Mouse (Mus musculus) lung, adult 2 months (tissue): Measurements from ENCODE around the gene Arhgef2. TPM values are rescaled to one million over a fixed set of nuclear protein-coding genes. Genes with fewer than 3 reads are reported as not detected.
"Not testable (repeated sequence)": the region's sequence is repeated elsewhere in the genome, so short reads cannot be mapped to it uniquely, and the experiment has no call there.

Experiments
- DNase-seq: peaks from one replicate; pipeline ENCODE4 v3.0.0; 2022
- H3K4me1 ChIP-seq: fragments of 200-500 bp; 2 replicates; pipeline ENCODE4 v1.6.1; 2011; ENCODE audit warnings: low read length; ENCODE audit not compliant: control insufficient read depth, insufficient read depth
- H3K4me3 ChIP-seq: fragments of 200-500 bp; replicated peaks from 2 replicates; pipeline ENCODE3; 2011; ENCODE audit warnings: low read depth, mild to moderate bottlenecking, control low read depth, low read length; ENCODE audit errors: extremely low read depth
- CTCF ChIP-seq: fragments of 200-500 bp; IDR thresholded peaks from 2 replicates; pipeline ENCODE4 v1.5.1; 2011; ENCODE audit warnings: mild to moderate bottlenecking, low read length, control low read depth; ENCODE audit not compliant: insufficient read depth
- POLR2A ChIP-seq: fragments of 200-500 bp; IDR thresholded peaks from 2 replicates; pipeline ENCODE4 v1.6.1; 2011; ENCODE audit warnings: low read depth, mild to moderate bottlenecking, control low read depth, low read length, borderline replicate concordance; ENCODE audit errors: extremely low read depth
- WGBS: fragments of 180-500 bp; shearing (Covaris S2); methylation state at CpG from one replicate; pipeline ENCODE4 v1.1.7; 2018; 5-methylcytosine and 5-hydroxymethylcytosine counted together
- polyA plus RNA-seq: library from polyadenylated mRNA; depleted of rRNA; stranded (reverse); fragments of >200 nt; gene quantifications from 2 replicates; pipeline ENCODE4 v1.2.3, GENCODE M21; 2012

Gene Arhgef2
- polyA plus RNA-seq, 1 experiment, result 233 TPM

- TF ChIP-seq POLR2A, result no peak
- no peak for TF ChIP-seq CTCF
- no peak for DNase-seq
- no peaks in the 10 kb centered on the region for H3K4me1 ChIP-seq
- WGBS, result 80% methylated on average over 5 of the region's 5 CpGs
- H3K4me3 ChIP-seq, result no peak overlapping the region
Measured at GRCm38 (mm10) chr3:88569694-88570093, 36.1 kb upstream of the Arhgef2 start.

DNA sequence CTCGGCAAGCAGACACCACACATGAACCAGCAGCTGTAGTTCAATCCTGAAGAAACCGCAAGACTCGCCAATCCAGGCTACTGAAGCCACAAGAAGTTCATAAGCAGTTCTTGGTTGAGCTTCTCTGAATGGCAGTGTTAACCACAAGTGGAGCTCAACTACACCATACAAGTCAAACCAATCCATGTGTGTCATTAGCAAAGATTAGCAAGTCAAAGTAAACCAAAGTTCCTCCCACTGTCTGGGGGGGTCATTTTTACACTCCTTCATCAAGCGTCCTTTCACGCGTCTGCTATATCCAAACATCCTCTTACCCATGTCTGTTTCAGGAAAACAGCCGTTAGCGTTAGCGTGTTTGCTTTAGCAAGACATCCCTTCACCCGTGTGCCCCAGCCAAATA, 35.4 kb upstream of the Arhgef2 start:
- no peak overlapping the region for H3K4me3 ChIP-seq
- H3K4me1 ChIP-seq, result no peaks in the 10 kb centered on the region
- no peak for TF ChIP-seq POLR2A
- no peak for TF ChIP-seq CTCF
- 77% methylated on average over 10 of the region's 10 CpGs for WGBS
- DNase-seq, result no peak

DNA sequence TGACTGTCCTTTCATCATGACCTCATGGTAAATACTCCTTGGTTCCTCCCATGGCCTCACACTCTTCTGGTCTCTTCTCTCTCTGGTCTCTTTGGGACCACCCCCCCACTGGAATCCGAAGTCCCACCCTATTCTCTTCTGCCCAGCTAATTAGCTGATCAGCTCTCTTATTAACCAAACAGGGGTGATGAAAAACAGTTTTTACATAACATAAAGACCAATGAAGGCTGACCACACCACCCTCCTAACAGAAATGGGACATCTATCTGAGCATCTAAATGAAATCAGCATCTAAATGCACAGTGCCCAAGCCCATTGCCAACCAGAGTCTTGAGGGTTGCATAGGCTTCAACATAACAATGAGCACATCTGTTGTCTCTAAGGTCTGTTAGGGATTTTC, 33.9 kb upstream of the Arhgef2 start:
- TF ChIP-seq POLR2A (no peak), CTCF (no peak)
- no peak overlapping the region for H3K4me3 ChIP-seq
- WGBS, result 87% methylated on average over 1 of the region's 1 CpGs

DNA sequence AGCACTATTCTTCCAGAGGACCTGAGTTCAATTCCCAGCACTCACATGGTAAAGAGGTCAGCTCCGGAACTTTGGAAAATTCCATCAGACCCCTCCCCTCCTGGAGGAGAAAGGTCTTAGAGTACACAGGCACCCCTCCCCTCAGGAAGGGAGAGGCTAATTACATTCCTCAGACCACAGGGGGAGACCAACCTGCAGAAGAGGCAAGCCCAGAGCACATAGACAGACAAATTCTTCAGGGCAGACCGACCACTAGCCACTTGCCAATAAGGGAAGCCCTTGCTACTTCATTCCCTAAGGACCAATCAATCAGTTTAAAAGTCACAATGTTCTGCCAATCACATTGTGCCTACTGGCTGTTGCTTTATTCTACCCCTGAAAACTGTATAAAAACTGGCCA, 32.9 kb upstream of the Arhgef2 start:
- Histone ChIP-seq H3K4me3 (no peak overlapping the region), H3K4me1 (no peaks in the 10 kb centered on the region)
- TF ChIP-seq CTCF, result no peak
- TF ChIP-seq POLR2A, result no peak
- 67% methylated on average over 2 of the region's 2 CpGs for WGBS
- DNase-seq, result no peak

More for the DNA sequence above, 33.9 kb upstream of the Arhgef2 start:
- no peak for DNase-seq
- no peaks in the 10 kb centered on the region for H3K4me1 ChIP-seq

DNA sequence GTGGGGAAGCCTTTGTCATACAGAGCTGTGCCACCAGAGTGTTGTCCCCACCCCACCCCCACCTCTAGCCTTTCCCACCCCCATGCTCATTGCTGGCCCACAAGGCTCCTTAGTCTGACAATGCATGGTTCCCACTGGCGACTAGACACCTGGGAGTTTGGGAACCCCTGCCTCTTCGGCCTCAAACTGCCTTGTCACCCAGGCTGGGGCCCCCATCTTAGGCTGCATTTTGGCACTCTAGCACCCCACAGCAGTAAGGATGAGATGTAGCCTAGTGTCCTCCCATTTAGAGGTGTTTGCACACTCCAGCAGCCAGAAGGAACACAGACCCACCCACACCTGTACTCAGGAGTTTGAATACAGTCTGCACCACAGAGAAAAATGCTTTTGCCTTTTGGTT, 32.0 kb upstream of the Arhgef2 start:
- TF ChIP-seq CTCF, result no peak
- TF ChIP-seq POLR2A, result no peak

GRCm38 (mm10) chr3:88575540-88575939, 30.2 kb upstream of the Arhgef2 start, which contains the start of gene Ssr2:
Gene Ssr2 (plus strand): TSS chr3:88575876.
- Histone ChIP-seq H3K4me3 (no peak within 1 kb of the TSS), H3K4me1 (peaks cover 4% of the 10 kb centered on the region; the same call in 1 of the 2 replicates)
- no peak for DNase-seq
- WGBS, result 87% methylated on average over 3 of the region's 3 CpGs
- no peak for TF ChIP-seq POLR2A
- no peak for TF ChIP-seq CTCF

More for the DNA sequence above, 32.0 kb upstream of the Arhgef2 start:
- no peak for DNase-seq
- WGBS, result 93% methylated on average over 2 of the region's 2 CpGs
- H3K4me3 ChIP-seq, result no peak overlapping the region
- no peaks in the 10 kb centered on the region for H3K4me1 ChIP-seq

DNA sequence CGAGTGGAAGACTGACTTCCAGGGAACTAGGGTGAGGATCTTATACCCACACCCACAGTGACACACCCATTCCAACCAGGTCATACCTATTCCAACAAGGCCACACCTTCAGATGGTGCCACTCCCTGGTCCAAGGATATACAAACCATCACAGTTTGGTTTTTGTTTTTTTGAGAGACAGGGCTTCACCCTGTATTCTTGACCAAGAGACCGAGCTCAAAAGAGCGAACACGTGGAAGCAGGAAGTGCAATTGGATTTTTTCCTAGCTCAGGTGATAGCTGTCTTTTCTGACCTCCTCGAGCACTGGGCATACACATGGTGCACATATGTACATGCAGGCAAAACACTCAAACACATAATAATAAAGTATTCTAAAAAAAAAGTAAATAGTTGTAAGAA, 27.9 kb upstream of the Arhgef2 start:
- not testable (repeated sequence) for H3K4me1 ChIP-seq, DNase-seq, H3K4me3 ChIP-seq
- WGBS, result 82% methylated on average over 5 of the region's 5 CpGs

GRCm38 (mm10) chr3:88578498-88579424, 27.0 kb upstream of the Arhgef2 start:
- 45% methylated on average over 8 of the region's 8 CpGs for WGBS
- Histone ChIP-seq H3K4me3 (peak overlapping the region; percentile 90), H3K4me1 (peaks cover 6% of the 10 kb centered on the region)
- no peak for DNase-seq
- TF ChIP-seq CTCF (no peak), POLR2A (no peak)

- peak; percentile 77 for DNase-seq
- peak; percentile 89; the same call in 1 of the 2 replicates for TF ChIP-seq POLR2A
- no peak for TF ChIP-seq CTCF
- Histone ChIP-seq H3K4me1 (peaks cover 6% of the 10 kb centered on the region), H3K4me3 (peak overlapping the region; percentile 90)
- WGBS, result under 1% methylated on average over 34 of the region's 34 CpGs
Measured at GRCm38 (mm10) chr3:88579454-88580117, 26.2 kb upstream of the Arhgef2 start.

- TF ChIP-seq CTCF (no peak), POLR2A (no peak)
- no peak for DNase-seq
- WGBS, result 71% methylated on average over 6 of the region's 6 CpGs
- Histone ChIP-seq H3K4me1 (peaks cover 4% of the 10 kb centered on the region), H3K4me3 (no peak overlapping the region)
Measured at GRCm38 (mm10) chr3:88585769-88586168, 20.0 kb upstream of the Arhgef2 start.
